Mouse (Mus musculus): ENCODE data around the gene Fgfr2. TPM values are rescaled to one million over a fixed set of nuclear protein-coding genes. Genes with fewer than 3 reads are reported as not detected.
"Not testable (repeated sequence)": the region's sequence is repeated elsewhere in the genome, so short reads cannot be mapped to it uniquely, and the experiment has no call there.

Fgfr2 gene
- total RNA-seq, 2 experiments from 2014 or later, result 47.6 to 49.5 TPM

DNA sequence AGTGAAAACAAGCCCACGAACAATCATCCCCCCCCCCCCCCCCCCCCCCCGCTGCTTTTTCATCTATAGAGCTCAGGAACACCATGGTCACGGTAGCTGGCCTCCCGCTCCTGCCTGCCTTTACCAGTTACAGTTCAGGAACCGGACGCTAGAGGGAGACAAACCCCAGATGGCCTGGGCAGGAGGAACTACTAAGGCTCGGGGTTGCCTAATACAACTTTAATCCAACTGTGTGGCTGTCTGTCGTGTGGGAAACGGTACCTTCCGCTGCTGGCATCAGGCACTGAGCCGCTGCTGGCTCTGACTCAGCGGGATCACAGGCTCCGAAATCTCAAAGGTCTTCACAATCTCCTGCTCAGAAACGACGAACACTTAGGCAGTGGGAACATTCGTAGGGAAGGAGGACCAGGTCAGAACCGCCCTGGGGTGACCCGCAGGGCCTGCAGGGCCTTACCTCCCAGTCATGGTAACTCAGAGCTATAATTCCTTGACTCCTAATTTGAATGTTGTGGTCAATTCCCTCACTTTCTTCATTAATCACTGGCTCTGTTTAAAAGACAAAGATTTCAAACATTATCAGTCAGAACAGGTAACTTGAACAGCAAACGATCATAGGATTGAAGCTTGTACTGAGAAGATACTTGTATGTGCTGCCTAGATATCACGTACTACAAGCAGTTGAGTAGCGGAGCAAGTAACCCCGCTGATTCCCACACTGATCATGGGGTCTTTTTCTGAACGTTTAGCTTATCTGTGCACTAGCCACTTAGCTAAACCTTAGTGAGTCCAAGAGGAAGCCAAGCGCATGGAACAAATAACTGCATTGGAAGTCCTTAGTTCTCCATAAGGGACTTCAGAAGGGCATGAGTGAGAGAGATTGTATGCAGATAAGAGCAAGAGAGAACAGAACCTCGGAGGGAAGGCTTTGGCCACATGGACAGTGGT, 2589.6 kb downstream of the Fgfr2 start:
- peak; percentile 82 for TF ChIP-seq CTCF (conservative IDR thresholded peaks at IDR 0.05)
- H3K27ac ChIP-seq, result peak overlapping the region; percentile 29
- peak; percentile 88 to 97 for DNase-seq (ENCODE audit: low spot score in 2 of 2)

DNA sequence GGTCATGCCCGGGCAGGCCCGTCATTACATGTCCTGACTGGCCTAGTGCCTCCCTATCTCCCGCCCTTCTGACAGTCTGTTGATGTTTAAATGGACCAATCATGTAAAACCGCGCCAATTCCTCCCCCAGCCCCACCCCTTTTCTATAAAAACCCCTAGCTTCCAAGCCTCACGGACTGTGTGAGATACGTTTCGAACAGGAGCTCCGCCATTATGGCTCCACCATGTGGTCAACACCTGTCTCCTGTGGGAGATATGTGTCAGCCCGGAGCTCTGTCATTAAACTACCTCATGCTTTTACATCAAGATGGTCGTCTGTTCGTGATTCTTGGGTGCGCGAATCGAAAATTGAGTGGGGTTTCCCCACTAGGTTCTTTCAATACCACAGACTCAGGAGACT, 2592.0 kb downstream of the Fgfr2 start:
- H3K4me3 ChIP-seq; H3K27ac ChIP-seq; DNase-seq (ENCODE audit: low spot score in 2 of 2): not testable (repeated sequence)

More for the DNA sequence above, 2589.6 kb downstream of the Fgfr2 start:
- no peak overlapping the region for H3K4me3 ChIP-seq

DNA sequence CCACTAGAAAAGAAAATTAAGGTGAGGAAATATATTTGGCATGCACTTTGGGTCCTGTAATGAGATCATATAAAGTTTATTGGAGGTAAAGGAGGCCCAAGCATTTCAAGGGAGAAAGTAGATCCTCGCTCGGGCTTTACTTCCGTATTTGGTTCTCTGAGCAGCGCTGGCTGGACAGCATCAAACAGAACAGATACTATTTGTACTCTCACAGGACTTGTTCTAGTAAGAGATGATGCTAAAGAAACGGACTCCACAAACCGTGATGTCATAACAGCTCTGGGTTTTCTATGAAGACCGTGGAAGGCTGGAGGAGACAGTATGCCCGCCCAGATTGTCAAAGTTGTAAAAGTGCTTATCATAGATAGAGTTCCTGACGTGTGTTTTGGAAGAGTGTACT, 2595.8 kb downstream of the Fgfr2 start:
- Histone ChIP-seq H3K4me3 (no peak overlapping the region), H3K27ac (no peak overlapping the region)
- no peak for DNase-seq (ENCODE audit: low spot score in 2 of 2)
- TF ChIP-seq CTCF (conservative IDR thresholded peaks at IDR 0.05), result no peak

DNA sequence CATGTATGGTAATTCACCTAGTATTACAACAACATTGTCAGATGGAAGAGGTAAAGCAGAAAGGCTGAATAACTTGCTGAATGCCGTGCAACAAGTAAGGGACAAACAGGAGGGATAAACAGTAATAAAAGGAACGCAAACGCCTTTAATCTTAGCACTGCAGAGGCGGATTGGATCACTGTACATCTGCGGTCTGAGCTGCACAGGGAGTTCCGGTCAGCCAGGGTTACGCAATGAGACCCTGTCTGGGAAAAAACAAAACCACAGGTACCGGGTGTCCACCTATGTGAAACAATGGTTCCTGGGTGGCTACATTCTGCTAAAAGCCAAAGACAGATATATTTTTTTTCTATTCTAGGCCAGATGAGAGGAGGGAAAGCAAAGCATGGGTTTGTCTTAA, 2599.7 kb downstream of the Fgfr2 start:
- no peak for TF ChIP-seq CTCF (conservative IDR thresholded peaks at IDR 0.05)
- DNase-seq (ENCODE audit: low spot score in 2 of 2), result no peak
- Histone ChIP-seq H3K4me3 (no peak overlapping the region), H3K27ac (no peak overlapping the region)

DNA sequence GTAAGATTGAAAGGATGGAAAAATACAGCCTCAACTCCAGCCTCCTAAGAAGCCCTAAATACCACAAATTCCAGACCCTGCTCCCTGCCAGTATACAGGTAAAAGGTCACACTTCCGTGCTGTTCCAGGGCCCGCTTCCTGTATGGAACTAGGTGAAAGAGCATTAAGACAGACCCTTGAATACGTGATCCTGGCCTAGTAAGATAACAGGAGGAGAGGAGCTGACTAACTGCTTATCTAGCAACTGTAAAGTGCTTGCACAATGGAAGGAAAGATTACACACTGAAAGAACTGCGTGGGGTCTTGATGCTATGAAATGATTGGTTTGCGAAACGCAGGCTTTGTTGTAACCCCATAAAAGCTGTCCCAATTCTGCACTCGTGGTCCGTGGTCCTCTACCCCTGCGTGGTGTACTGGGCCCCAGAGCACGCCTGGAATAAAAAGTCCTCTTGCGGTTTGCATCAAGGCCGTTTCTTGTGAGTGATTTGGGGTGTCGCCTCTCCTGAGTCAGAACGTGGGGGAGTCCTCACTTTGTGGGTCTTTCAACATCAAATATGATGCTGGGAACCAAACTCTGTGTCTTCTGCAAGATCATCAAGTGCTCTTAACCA, 2602.2 kb downstream of the Fgfr2 start:
- Histone ChIP-seq H3K4me3 (no peak overlapping the region), H3K27ac (peak overlapping the region; percentile 97)
- TF ChIP-seq CTCF (conservative IDR thresholded peaks at IDR 0.05), result no peak
- no peak for DNase-seq (ENCODE audit: low spot score in 2 of 2)

DNA sequence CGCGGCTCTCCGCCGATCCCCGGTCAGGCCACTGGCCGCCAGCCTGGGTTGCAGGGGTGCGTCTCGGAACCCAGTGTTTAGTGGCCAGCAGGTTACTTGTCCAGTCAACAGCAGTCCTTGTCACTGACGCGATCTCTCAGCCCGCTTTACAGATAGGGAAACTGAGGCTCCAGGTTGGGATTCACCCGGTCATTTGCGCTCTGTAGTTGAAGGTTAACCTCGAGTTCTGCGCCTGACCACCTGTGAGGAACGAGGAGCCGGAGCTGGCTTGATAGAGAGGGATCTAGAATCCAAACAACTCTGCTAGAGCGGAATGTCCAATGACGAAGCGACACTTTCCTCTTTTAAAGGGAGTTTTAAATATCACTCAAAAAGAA, 2603.1 kb downstream of the Fgfr2 start, which contains the start of gene Ate1:
TSS of gene Ate1 (minus strand) at position 321 of the 377 bp plus-strand sequence.
- no peak for DNase-seq (ENCODE audit: low spot score in 2 of 2)
- TF ChIP-seq CTCF (conservative IDR thresholded peaks at IDR 0.05), result no peak

DNA sequence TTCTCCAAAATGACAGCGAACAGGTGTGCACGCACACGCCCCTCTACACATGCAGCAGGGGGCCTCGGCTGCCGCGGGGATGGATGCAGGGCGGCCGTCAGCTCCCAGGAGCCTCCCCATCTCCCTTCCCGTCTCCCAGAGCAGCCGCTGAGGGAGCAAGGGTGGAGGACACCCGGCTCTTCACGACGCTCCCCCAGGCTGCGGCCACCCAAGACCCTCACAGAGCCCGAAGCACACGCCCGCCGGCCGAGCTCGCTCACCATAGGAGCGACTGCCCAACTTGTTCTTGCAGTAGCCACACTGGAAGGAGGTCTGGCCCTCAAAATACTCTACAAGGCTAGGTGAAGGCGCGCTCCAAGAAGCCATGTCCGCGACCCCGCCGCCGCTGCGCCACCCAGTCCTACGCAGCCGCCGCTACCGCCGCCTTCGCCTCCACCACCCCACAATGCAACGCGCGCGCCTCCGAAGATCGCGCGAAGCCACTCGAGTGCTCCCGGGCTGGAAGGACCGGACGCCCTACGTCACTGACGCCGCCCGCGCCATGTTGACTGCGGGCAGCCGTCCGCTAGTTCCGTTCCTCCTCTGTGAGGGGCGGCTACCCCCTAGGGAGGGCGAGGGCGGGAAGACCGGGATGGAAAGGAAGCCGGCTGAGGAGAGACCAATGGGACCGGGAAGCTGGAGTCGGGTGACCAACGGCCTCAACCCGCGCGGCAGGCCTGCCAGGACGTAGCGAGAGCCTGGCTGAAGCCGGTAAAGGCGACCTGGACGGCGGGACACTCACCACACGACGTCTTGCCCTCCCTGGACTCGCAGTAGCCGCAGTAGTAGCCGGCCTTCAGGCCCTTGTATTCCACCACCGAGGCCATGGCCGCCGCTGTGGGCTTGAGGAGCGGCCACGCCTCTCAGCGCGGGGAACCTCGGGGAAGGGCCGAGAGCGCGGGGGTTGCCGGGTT, 2603.8 kb downstream of the Fgfr2 start:
- peak overlapping the region; percentile 97 for H3K27ac ChIP-seq
- H3K4me3 ChIP-seq, result peak overlapping the region; percentile 98
- TF ChIP-seq CTCF (conservative IDR thresholded peaks at IDR 0.05), result no peak
- DNase-seq (ENCODE audit: low spot score in 2 of 2), result peak; percentile 98

More for the DNA sequence above, 2603.1 kb downstream of the Fgfr2 start, which contains the start of gene Ate1:
- Histone ChIP-seq H3K27ac (peak within 1 kb of the TSS; percentile 97), H3K4me3 (peak within 1 kb of the TSS; percentile 98)

DNA sequence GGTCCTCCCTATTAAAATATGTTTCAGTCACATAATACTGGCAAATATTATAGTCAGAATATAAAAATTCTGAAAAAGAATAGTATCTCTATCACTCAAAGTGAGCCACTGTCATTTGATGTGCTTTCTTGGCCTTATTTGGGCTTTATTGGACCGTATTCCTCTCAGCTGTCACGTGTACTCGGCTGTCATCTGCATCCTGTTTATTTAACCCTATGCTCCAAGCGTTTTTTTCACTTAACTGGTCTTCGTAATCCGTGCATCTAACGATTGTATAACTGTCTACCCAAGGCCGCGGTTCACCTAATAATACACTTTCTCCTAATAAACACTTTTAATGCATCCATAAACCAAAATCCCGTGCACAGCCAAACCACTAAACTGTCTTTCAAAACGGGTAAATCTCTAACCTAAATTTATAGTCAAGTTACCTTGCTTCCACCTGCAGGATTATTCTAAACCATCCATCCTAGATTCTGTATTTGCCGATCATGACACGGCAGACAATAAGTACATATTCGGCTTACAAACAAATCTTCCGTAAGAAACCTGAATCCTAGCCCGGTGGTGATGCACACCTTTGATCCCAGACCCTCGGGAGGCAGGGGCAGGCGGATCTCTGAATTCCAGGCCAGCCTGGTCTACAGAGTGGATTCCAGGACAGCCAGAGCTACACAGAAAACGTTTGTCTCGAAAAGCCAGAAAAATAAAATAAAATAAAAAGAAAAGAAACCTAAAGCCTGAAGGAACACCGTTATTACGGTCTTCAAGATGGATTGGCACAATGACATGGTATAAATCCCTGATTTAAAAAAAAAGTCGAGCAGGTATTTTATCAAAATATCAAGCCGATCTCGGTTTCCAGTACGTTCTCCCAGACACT, 2604.7 kb downstream of the Fgfr2 start:
- no peak for TF ChIP-seq CTCF (conservative IDR thresholded peaks at IDR 0.05)
- no peak for DNase-seq (ENCODE audit: low spot score in 2 of 2)
- Histone ChIP-seq H3K27ac (peak overlapping the region; percentile 97), H3K4me3 (peak overlapping the region; percentile 98)

DNA sequence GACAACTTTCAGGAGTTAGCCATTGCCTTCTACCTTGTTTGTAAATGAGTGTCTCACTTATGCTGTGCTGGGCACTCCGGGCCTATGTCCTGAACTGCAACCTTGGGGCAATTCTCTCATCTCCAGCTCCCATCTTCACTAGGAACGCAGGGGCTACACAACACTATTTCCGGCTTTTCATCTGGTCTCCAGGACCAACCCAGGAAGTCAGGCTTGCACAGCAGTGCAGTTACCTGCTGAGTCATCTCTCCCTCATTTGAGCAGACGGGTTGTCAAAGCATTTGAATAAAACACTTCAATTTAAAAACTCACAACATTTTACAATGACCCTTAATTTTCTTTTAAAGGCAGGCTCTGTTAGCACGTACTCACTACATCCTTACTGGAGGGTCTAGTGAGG, 2612.9 kb downstream of the Fgfr2 start:
- no peak overlapping the region for H3K27ac ChIP-seq
- no peak overlapping the region for H3K4me3 ChIP-seq
- no peak for DNase-seq (ENCODE audit: low spot score in 2 of 2)
- no peak for TF ChIP-seq CTCF (conservative IDR thresholded peaks at IDR 0.05)

DNA sequence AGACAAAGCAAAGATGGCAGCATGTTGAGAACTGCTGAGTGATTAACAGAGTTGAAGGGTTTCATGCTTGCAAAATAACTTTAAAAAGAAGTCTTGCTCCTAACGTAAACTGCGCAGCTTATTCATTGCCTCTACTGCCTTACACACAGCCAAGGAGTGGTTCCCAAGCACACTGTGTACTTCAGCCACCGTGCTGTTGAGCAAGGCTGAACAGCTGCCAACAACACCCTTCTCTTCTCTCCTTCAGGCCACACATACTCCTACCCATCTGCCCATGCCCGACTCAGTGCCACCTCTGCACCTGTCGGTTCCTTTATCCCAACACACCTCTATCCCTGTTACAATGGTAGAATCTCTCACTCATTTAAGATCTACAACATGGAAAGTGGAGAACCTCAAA, 2620.1 kb downstream of the Fgfr2 start:
- H3K27ac ChIP-seq, result no peak overlapping the region
- no peak for TF ChIP-seq CTCF (conservative IDR thresholded peaks at IDR 0.05)

DNA sequence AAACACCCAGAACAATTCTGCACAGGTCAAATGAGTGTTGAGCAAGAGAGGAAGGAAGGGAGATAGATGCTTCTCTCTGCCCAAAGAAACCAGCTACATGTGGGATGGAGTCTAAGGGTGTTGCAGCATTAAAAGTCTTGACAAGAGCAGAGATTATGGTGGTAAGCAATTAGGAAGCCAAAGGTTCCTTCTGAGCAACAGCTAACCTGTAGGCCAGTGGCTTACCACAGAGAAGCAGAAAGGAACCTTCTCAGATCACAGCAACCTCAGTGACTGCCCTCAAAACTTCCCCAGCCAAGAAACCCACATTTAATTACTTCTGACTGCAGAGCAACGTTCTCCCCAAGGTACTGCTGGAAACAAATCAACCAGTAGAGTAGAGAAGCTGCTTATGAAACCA, 2621.7 kb downstream of the Fgfr2 start:
- TF ChIP-seq CTCF (conservative IDR thresholded peaks at IDR 0.05), result no peak
- Histone ChIP-seq H3K27ac (no peak overlapping the region), H3K4me3 (no peak overlapping the region)
- DNase-seq (ENCODE audit: low spot score in 2 of 2), result no peak

More for the DNA sequence above, 2620.1 kb downstream of the Fgfr2 start:
- DNase-seq (ENCODE audit: low spot score in 2 of 2), result no peak
- H3K4me3 ChIP-seq, result no peak overlapping the region

DNA sequence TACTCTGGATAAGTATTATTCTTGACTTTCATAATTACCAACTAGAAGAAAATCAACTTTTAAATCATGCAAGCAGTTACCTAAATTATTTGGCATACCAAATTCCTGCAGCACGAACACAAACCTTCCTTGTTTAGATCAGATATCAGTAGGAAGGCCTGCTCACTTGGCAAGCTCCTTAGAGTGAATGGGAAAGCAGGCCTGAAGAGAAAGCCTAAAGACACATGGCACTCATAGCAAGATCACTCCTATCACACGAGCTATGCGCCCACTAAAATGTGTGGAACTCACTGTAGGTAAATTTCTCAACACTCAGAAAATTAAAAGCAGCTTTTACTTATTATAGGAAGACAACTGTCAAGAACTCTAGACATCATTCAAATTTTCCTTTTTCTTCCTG, 2629.8 kb downstream of the Fgfr2 start:
- Histone ChIP-seq H3K4me3 (no peak overlapping the region), H3K27ac (peak overlapping the region; percentile 47; the same call in 1 of the 2 replicates)
- no peak for TF ChIP-seq CTCF (conservative IDR thresholded peaks at IDR 0.05)
- no peak for DNase-seq (ENCODE audit: low spot score in 2 of 2)
